Mouse (Mus musculus) CD8-positive naive resting alpha-beta T cell, adult 57 days (primary cell): Measurements from ENCODE around the gene Usp33. TPM values are rescaled to one million over a fixed set of nuclear protein-coding genes. Genes with fewer than 3 reads are reported as not detected.

Source experiments
- total RNA-seq: library from RNA; stranded (reverse); gene quantifications from one replicate; pipeline ENCODE4 v1.2.4, GENCODE M21; 2023

The Usp33 gene
- 59.3 TPM for total RNA-seq

DNA sequence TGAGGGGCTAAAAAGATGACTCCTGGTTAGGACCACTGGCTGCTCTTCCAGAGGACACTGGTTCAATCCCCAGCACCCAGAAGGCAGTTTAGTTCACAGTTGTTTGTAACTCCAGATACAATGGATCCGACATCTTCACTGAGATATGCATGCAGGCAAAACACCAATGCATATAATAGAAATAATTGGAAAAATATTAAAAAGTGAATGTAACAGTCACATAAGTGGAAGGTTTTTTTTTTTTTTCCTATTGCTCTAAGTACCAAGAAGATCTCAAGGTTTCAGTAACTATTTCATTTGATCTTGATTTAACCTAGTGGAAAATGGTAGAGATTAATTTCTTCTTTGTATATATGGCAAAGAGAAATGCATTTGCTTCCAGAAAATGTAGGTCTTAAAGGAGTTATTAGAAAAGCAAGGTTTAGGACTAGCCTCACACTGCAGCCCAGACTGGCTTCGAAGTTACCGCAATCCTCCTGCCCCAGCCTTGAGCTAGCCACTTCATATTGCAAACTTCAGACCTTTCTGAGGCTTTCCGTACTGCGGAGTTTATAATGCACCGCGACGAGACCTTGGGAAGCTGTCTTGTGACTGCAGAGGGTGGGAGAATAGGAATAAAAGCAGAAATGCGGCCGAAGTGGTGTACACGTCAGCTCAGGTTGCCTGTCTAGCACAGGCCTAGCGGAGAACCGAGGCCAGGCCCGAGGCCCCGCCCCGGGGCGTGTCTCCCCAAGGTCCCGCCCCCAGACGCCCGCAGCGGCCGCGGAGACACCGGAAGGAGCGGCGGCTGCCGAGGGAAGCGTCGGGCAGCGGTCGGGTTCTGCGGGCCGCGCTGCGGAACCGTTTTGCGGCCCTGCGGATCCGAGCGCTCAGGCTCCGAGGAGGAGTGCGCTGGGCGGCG is at the start of gene Usp33:
TSS of gene Usp33 (plus strand) at position 747 of the 901 bp plus-strand sequence.

DNA sequence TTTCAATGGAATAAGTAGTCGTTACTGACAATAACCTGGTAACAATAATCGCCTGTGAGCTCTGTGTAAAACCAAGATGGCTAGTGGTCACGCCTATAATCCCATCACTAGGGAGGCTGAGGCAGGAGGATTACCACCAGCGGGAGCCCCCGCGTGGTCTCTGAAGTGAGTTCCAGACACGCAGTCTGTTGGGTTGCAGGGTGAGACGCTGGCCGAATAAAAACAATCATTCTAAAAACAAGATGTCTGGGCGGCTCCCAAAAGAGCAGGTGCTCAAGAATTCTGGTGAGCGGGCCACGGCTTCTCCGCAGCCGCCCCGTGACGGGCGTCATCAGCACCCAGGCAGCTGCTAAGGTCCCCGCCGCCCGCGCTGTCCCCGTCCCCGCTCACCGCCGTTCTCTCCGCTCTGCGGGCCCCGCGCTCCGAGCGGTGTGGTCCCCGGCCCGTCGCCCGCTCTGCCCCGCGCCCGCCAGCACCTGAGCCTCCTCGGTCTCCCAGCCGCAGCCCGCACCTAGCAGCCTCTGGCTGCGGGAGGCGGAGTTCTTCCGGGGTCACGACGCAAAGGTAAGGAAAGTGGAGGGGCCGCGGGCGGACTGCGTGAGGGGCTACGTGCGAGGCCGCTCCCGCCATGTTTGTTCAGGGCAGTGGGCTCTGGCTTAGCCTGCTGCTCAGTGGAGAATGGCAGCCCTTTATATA is 6.3 kb upstream of the Usp33 start, which contains the start of gene Miga1:
TSS of gene Miga1 (minus strand) at position 546 of the 696 bp plus-strand sequence.

GRCm38 (mm10) chr3:152395350-152396277 is 49.3 kb downstream of the Usp33 start, which contains the start of gene Zzz3:
Zzz3 (plus strand) TSS chr3:152395473.

Other genes starting within 250 kb of the Usp33 start
- gene Gipc2, start 180.2 kb upstream of the Usp33 start, total RNA-seq = 0.52 TPM
- 54.6 TPM for gene Dnajb4, start 136.2 kb upstream of the Usp33 start, total RNA-seq
- gene Fubp1, start 136.1 kb upstream of the Usp33 start, total RNA-seq = 238 TPM
- gene Nexn, start 80.1 kb upstream of the Usp33 start, total RNA-seq = not detected
- 31.4 TPM for gene Miga1, start 6.1 kb upstream of the Usp33 start, total RNA-seq
- gene Zzz3, start 49.0 kb downstream of the Usp33 start, total RNA-seq = 68.2 TPM